Mouse (Mus musculus) G1E (cell line): Measurements from ENCODE around the gene Btbd8. TPM values are rescaled to one million over a fixed set of nuclear protein-coding genes. Genes with fewer than 3 reads are reported as not detected.
A peak's percentile ranks its signal among the peaks of the same experiment; 100 is the strongest.

Source experiments
- ATAC-seq: 2 replicates; pipeline ENCODE4 v1.8.0; 2016; ENCODE audit warnings: mild to moderate bottlenecking; ENCODE audit not compliant: insufficient number of reproducible peaks, poor library complexity, low FRiP score, severe bottlenecking; ENCODE audit errors: extremely low read depth
- DNase-seq: peaks from one replicate; pipeline ENCODE4 v3.0.0; 2012; ENCODE audit warnings: low spot score
- H3K27me3 ChIP-seq: 2 replicates; pipeline ENCODE4 v1.6.1; 2012; ENCODE audit warnings: mild to moderate bottlenecking, low read length, inconsistent platforms; ENCODE audit not compliant: insufficient read depth
- H3K36me3 ChIP-seq: replicated peaks from 2 replicates; pipeline ENCODE3; 2012; ENCODE audit warnings: mild to moderate bottlenecking, inconsistent platforms
- H3K4me1 ChIP-seq: 2 replicates; pipeline ENCODE4 v1.6.1; 2012; ENCODE audit warnings: low read depth, low read length, inconsistent platforms, mixed read lengths; ENCODE audit not compliant: insufficient read depth
- H3K4me3 ChIP-seq: 2 replicates; pipeline ENCODE4 v1.5.1; 2012; ENCODE audit warnings: low read depth, mild to moderate bottlenecking, inconsistent platforms, low read length, moderate library complexity, mixed read lengths
- H3K9me3 ChIP-seq: replicated peaks from 2 replicates; pipeline ENCODE4 v1.6.1; 2012; ENCODE audit warnings: inconsistent platforms
- CTCF ChIP-seq: IDR thresholded peaks from 2 replicates; pipeline ENCODE4 v1.5.1; 2012; ENCODE audit warnings: low read depth, low read length, inconsistent platforms, mixed read lengths
- GATA1 ChIP-seq: IDR thresholded peaks from 2 replicates; pipeline ENCODE4 v1.6.1; 2012; ENCODE audit warnings: borderline replicate concordance, low read length, inconsistent platforms, mixed read lengths
- GATA2 ChIP-seq: IDR thresholded peaks from 2 replicates; pipeline ENCODE4 v1.6.1; 2012; ENCODE audit warnings: low read depth, low read length, inconsistent platforms, borderline replicate concordance
- POLR2AphosphoS5 ChIP-seq: IDR thresholded peaks from 2 replicates; pipeline ENCODE4 v1.6.1; 2012; ENCODE audit warnings: low read depth, low read length, inconsistent platforms; ENCODE audit not compliant: insufficient replicate concordance
- TAL1 ChIP-seq: conservative IDR thresholded peaks from 2 replicates; pipeline ENCODE4 v1.6.1; 2012; ENCODE audit warnings: low read depth, low read length, inconsistent platforms, mixed read lengths
- polyA plus RNA-seq: library from polyadenylated mRNA; stranded (reverse); fragments of >175 nt; gene quantifications from 2 replicates; pipeline ENCODE4 v1.2.3, GENCODE M21; 2012
- total RNA-seq, 2 experiments: library from RNA; stranded (forward) in 1 of 2; stranded (reverse) in 1 of 2; fragments of 200-1000 nt in 1 of 2; fragments of >200 nt in 1 of 2; fragmentation: Nextera tagmentation in 1 of 2; gene quantifications; 2 replicates each; pipeline ENCODE4 v1.2.3; 2014 to 2017

Btbd8 gene
- total and polyA plus RNA-seq, 3 experiments = 1.2 to 17.3 (median 5.6) TPM

DNA sequence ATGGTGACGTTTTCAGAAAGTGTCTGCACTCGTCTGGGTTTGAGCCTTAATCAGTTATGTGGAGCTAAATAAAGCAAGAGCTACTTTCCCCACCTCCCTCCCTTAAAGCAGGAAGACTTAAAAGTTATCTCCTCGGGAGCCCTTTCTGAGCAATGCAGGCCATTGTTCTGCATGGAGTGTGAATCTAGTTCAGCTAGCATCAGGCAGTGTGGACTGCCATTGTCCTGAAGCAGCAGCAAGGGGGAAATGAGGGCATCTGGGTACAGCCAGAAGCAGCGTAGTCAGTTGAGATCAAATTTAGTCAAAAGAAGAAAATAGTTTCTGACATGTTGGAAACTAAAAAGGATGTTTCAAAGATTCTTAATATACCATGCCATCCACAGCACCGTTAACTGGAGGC, 28.7 kb downstream of the Btbd8 start:
- peaks cover 8% of the 10 kb centered on the region for H3K36me3 ChIP-seq
- DNase-seq = no peak
- no peak overlapping the region for H3K4me3 ChIP-seq
- TF ChIP-seq TAL1 (no peak), GATA2 (no peak), GATA1 (no peak)
- H3K4me1 ChIP-seq = peaks cover 35% of the 10 kb centered on the region
- no peaks in the 10 kb centered on the region for H3K27me3 ChIP-seq
- H3K9me3 ChIP-seq = no peaks in the 10 kb centered on the region
- no peak for ATAC-seq

GRCm38 (mm10) chr5:107467098-107467497, 29.3 kb downstream of the Btbd8 start:
- no peak overlapping the region for H3K4me3 ChIP-seq
- TF ChIP-seq POLR2AphosphoS5 = no peak
- no peak for TF ChIP-seq CTCF
- no peak for TF ChIP-seq GATA1
- TF ChIP-seq GATA2 = no peak
- no peak for TF ChIP-seq TAL1
- DNase-seq = no peak
- H3K27me3 ChIP-seq = no peaks in the 10 kb centered on the region
- H3K9me3 ChIP-seq = no peaks in the 10 kb centered on the region
- H3K36me3 ChIP-seq = peaks cover 7% of the 10 kb centered on the region
- no peak for ATAC-seq
- H3K4me1 ChIP-seq = peaks cover 31% of the 10 kb centered on the region

GRCm38 (mm10) chr5:107470600-107471329, 33.0 kb downstream of the Btbd8 start:
- H3K4me3 ChIP-seq = no peak overlapping the region; the same call in 1 of the 2 replicates
- ATAC-seq (peak; percentile 80), DNase-seq (peak; percentile 5)

GRCm38 (mm10) chr5:107480194-107480593, 42.4 kb downstream of the Btbd8 start:
- Histone ChIP-seq H3K27me3 (no peaks in the 10 kb centered on the region), H3K9me3 (no peaks in the 10 kb centered on the region), H3K4me1 (peaks cover 10% of the 10 kb centered on the region), H3K4me3 (no peak overlapping the region), H3K36me3 (peaks cover 6% of the 10 kb centered on the region)
- peak; percentile 8 for DNase-seq
- no peak for TF ChIP-seq CTCF
- TF ChIP-seq TAL1 = 0 out of 2 replicates have a peak, but pooled peaks have one; percentile 19
- peak; percentile 68 for ATAC-seq

More at GRCm38 (mm10) chr5:107470600-107471329, 33.0 kb downstream of the Btbd8 start:
- H3K27me3 ChIP-seq = no peaks in the 10 kb centered on the region
- TF ChIP-seq GATA2 (no peak), CTCF (no peak), TAL1 (no peak), GATA1 (no peak), POLR2AphosphoS5 (no peak)
- no peaks in the 10 kb centered on the region for H3K9me3 ChIP-seq
- H3K4me1 ChIP-seq = peaks cover 22% of the 10 kb centered on the region
- peaks cover 9% of the 10 kb centered on the region for H3K36me3 ChIP-seq

DNA sequence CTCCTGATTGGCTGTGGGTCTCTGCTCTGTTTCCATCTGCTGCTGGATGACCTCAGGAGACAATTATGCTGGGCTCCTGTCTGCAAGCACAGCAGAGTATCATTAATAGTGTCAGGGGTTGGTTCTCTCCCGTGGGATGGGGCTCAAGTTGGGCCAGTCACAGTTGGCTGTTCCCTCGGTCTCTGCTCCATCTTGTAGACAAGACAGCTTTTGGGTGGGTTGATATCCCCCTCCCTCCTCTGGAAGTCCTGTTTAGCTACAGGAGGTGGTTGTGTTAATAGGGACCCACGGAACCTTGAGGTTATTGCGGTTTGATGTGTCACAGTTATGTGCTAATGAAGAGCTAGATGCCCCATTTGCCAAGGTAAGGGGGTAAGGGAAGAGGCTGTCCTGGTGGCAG, 51.2 kb downstream of the Btbd8 start:
- peaks cover 12% of the 10 kb centered on the region for H3K36me3 ChIP-seq
- H3K27me3 ChIP-seq = no peaks in the 10 kb centered on the region
- DNase-seq = no peak
- peaks cover 3% of the 10 kb centered on the region; the same call in 1 of the 2 replicates for H3K4me1 ChIP-seq
- no peaks in the 10 kb centered on the region for H3K9me3 ChIP-seq
- TF ChIP-seq TAL1 (no peak), CTCF (no peak), GATA2 (no peak), POLR2AphosphoS5 (no peak), GATA1 (no peak)
- no peak overlapping the region for H3K4me3 ChIP-seq
- ATAC-seq = no peak

DNA sequence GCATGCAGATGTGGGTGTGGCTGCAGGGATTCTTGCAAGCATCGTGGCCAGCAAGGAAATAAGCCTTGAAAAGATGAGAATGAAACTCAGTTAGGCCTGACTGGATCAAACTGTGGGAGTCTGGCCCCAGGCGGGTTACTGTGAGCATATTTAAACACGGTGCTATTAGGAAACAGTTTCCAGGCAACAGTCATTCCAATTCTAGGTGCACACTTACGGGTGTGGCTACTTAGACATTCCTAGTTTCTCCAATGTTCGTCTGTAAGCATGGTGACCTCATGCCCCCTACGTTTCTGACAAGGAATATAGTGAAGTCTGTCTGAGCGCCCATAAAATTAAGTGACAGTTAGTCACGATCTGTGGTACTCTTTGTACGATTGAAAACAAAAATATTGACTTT, 53.2 kb downstream of the Btbd8 start:
- DNase-seq = no peak
- H3K36me3 ChIP-seq = peaks cover 16% of the 10 kb centered on the region
- no peak for ATAC-seq
- peaks cover 3% of the 10 kb centered on the region; the same call in 1 of the 2 replicates for H3K4me1 ChIP-seq
- TF ChIP-seq GATA2 (no peak), POLR2AphosphoS5 (no peak), GATA1 (no peak), TAL1 (no peak), CTCF (no peak)
- no peak overlapping the region for H3K4me3 ChIP-seq
- no peaks in the 10 kb centered on the region for H3K27me3 ChIP-seq
- peaks cover 2% of the 10 kb centered on the region; the same call in 1 of the 2 replicates for H3K9me3 ChIP-seq

- DNase-seq = no peak
- ATAC-seq = no peak
- TF ChIP-seq CTCF (no peak), GATA2 (no peak), TAL1 (no peak), GATA1 (no peak), POLR2AphosphoS5 (no peak)
- H3K4me1 ChIP-seq = peaks cover 3% of the 10 kb centered on the region; the same call in 1 of the 2 replicates
- H3K4me3 ChIP-seq = no peak overlapping the region
- peaks cover 20% of the 10 kb centered on the region for H3K36me3 ChIP-seq
- H3K9me3 ChIP-seq = peaks cover 2% of the 10 kb centered on the region; the same call in 1 of the 2 replicates
- no peaks in the 10 kb centered on the region for H3K27me3 ChIP-seq
Observed at GRCm38 (mm10) chr5:107492471-107492870, 54.7 kb downstream of the Btbd8 start.
